Mouse (Mus musculus): ENCODE results near the gene Olfr204.
"Not testable (repeated sequence)": the region's sequence is repeated elsewhere in the genome, so short reads cannot be mapped to it uniquely, and the experiment has no call there.

GRCm38 (mm10) chr16:59269097-59269496 is 49.0 kb downstream of the Olfr204 start:
- TF ChIP-seq CTCF (IDR thresholded peaks at IDR 0.05; ENCODE audit: low read depth, low read length); POLR2A (IDR thresholded peaks at IDR 0.05; ENCODE audit: borderline replicate concordance, low read depth, low read length): not testable (repeated sequence)

Measured in bone marrow macrophage, adult 2 months (primary cell).